Mouse (Mus musculus) layer of hippocampus, postnatal 10 days (tissue): ENCODE measurements at regions not wholly inside any gene's neighbourhood (a gene's known extent, or its start where the extent isn't known, plus 50 kb on each side); places are given as distances from the start of the nearest gene placed in this dataset.

Experiments
- DNase-seq, 2 experiments: peaks; one replicate each; pipeline ENCODE4 v3.0.0; 2021; ENCODE audit warnings: low spot score in 2 of 2

DNA sequence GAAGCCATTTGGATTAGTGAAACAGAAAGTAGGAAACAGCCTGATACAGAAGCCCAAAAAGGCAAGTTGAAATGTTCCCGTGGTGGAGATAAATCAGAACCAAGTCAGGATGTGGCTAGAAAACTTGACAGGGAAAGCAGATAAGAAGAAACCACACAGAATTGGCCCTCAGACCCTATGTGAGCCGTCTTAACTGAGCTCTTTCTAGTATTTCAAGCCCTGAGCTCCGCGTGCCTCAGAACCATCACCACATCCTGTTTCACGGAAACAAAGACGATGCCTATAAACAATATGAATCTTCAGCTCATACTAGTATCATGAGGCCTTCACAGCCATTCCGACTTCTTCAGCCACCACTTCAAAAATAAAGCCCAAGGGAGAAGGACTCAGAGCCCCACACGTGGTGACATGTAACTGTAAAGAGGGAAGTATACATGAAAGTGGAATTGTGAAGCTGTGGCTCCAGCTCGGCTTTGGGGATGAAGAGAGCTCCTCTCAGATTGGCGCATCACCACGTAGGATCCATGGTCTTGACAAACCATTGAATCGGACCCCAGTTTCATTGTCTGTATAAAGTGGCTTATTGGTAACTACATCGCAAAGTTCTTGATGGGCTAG, 104.2 kb upstream of the 2610301B20Rik start:
- DNase-seq = no peak

DNA sequence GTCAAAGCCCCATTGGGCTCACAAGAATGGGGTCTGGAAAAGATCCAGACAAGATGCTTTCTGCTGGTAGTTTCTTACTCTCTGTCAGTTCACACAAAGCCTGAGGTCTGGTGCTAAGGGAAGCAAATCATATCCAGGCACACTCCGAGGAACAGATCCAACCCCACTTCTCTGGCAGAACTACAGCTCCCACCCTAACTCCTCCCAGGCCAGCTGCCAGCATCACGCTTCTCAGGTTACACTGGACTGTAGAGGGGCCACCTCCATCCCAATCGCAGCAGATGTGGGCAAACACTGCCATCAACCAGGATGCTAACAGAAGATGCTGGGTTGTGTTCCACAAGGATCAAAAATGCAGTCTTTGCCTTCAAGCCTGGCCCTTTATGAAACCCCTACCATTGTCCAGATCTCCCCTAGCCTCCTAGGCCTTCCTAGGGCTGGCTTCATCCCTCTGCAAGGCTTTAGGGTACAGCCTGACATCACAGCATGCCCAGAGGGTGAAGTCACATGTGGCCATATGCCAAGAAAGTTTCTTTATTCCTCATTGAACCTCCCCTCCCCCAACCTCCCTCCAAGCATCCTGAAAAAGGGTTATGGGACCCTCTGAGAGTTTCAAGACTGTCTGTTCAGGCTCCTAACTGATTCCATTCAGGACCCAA, 99.6 kb upstream of the 2610301B20Rik start:
- DNase-seq = no peak

DNA sequence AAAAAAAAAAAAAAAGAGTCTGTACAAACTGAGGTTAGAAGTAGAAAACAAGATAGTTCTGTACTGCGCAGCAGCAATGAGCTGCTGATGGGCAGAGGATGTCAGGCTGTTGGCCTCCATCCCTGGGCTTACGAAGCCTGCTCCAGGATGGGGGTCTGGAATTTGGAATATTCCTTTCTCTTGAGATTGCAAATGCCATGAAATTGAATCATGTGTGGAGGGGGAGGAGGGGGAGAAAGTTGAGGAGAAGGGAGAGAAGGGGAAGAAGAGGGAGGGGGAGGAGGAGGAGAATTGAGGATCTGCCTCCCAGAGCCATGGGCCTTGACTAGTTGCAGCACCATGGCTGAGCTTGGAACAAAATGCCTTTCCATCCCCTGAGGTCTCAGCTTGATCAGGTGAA, 87.6 kb upstream of the 2610301B20Rik start:
- DNase-seq = no peak

GRCm38 (mm10) chr4:10788306-10788705, 86.0 kb upstream of the 2610301B20Rik start:
- DNase-seq = no peak

DNA sequence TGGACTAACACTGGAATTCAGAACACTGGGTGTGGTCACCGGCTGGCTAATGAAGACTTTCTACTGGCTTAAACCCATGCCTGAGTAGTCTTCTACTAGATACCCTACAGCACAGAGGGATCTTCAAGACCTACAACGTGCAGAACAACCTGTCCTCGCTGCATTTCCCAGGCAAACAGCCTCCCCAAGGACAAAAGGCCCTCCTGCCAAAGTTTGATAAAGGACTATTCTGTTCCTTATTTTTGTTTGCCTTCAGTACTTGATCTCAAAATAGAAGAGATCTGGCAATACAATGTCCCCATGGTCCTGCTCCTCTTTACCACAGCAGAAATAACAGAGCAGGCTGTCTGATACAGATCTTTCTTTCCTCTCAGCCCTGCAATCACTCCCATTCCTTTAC, 85.2 kb upstream of the 2610301B20Rik start:
- no peak for DNase-seq

- DNase-seq = no peak
Observed at GRCm38 (mm10) chr4:10792628-10793027, 81.7 kb upstream of the 2610301B20Rik start.

DNA sequence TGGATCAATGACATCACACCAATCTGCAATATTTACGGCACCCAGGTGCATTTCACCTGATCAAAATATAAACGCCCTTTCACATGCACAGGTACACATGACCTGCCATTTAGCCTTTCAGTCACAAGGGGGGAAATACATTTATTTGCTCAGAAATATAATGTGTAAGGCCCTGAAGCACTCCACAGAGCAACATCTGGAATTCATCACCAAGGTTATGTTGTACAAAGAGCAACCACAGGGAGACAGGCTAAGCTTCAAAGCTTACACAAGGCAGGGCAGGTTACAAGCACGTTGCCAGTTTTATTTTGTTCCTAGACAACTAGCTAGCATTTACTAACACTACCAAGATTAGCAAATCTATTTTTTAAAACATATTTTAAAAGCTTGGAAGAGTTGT, 79.8 kb upstream of the 2610301B20Rik start:
- DNase-seq = no peak

DNA sequence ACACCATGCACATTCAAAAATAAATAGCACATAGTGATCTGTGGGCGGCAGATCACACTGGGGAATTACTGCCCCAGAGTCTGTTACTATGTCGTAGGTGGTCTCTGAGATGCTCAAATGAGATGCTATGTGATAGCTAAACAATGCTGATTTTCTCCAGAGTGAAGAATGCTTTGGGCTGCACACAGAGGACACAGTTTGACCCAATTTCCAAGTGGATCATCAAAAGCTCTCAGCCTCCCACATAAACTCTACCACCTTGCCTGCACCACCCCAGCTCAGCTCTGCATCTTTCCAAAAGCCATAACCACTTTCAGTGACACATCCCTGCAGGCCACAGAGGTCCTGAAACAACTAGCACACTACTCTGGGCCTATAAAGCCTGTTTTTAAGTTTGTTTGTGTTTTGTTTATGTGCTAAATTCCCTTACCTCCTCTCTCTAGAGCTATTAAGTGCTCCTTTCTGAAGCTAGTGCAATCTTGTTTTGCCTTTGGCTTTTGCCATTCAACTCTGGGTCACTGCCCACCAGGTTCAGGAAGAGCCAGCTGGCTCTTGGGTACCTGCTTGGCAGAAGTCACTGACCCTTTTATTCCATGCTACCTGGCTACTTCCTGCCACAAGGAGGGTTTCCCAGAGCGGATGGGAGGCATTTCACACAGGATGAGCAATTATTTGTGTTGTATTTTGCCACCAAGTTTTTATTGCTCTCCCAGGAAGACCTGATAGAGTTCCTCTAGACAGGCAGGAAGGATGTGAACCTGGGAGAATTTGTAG, 73.3 kb upstream of the 2610301B20Rik start:
- DNase-seq = no peak

GRCm38 (mm10) chr4:10804735-10805134, 69.6 kb upstream of the 2610301B20Rik start:
- DNase-seq = no peak

DNA sequence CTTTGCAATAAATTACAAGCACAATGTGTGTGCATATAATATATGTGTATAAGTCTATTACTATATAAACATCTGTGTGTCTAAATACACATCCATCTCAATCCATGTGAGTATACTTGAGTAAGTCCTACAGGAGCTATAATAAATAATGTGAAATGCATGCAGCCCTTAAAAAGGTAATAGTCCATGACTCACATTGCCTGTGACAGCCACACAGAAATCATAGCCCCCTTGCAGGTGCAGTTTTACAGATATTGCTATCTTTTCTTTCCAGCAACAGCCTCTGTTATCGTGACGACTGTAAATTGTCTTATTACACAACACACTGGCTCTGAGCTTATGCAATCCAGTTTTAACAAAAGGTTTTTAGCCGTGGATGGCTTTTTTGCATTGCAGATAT, 67.0 kb upstream of the 2610301B20Rik start:
- DNase-seq = no peak

DNA sequence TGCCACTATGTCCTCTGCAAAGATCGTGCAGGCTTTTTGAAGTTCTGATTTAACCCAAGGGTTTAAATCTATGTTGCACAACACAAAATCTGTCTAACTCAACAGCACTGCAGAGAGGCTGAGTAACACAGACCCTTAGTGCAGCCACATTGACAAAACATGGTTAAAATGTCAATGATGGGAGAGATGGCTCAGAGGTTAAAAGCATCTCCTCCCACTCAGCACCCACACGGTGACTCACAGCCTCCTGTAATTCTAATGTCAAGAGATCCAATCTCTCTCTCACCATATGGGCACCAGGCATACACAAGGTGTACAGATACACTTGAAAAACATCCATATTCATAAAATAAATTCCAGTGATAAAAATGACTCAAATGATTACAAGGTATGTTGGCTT, 61.4 kb upstream of the 2610301B20Rik start:
- no peak for DNase-seq
